Mouse (Mus musculus) C2C12 (cell line): Measurements from ENCODE around the gene Gm28048. TPM values are rescaled to one million over a fixed set of nuclear protein-coding genes. Genes with fewer than 3 reads are reported as not detected.

Source experiments
- H3K27me3 ChIP-seq: one replicate; pipeline ENCODE4 v1.6.1; 2011; ENCODE audit not compliant: control insufficient read depth, insufficient read depth, insufficient read length
- H3K36me3 ChIP-seq: one replicate; pipeline ENCODE4 v1.6.1; 2011; ENCODE audit not compliant: control insufficient read depth, insufficient read depth
- H3K4me3 ChIP-seq: one replicate; pipeline ENCODE4 v1.5.1; 2011; ENCODE audit warnings: mild to moderate bottlenecking, control low read depth; ENCODE audit not compliant: poor library complexity, insufficient read depth, severe bottlenecking
- H3K79me2 ChIP-seq: one replicate; pipeline ENCODE4 v1.6.1; 2011; ENCODE audit not compliant: control insufficient read depth, insufficient read depth
- H3K79me3 ChIP-seq: one replicate; pipeline ENCODE4 v1.6.1; 2011; ENCODE audit warnings: low read depth, control low read depth
- H3ac ChIP-seq: one replicate; pipeline ENCODE3; 2011; ENCODE audit warnings: low read depth; ENCODE audit not compliant: control insufficient read depth, insufficient read length
- CEBPB ChIP-seq: IDR thresholded peaks from one replicate; pipeline ENCODE4 v1.6.1; 2011; ENCODE audit warnings: low read depth, mild to moderate bottlenecking, control low read depth, moderate library complexity
- CTCF ChIP-seq: IDR thresholded peaks from one replicate; pipeline ENCODE4 v1.5.1; 2011; ENCODE audit not compliant: control insufficient read depth, insufficient read depth, insufficient read length
- FOSL1 ChIP-seq: IDR thresholded peaks from one replicate; pipeline ENCODE4 v1.8.0; 2011; ENCODE audit warnings: mild to moderate bottlenecking, low read length; ENCODE audit not compliant: poor library complexity, insufficient read depth, severe bottlenecking
- MAX ChIP-seq: IDR thresholded peaks from one replicate; pipeline ENCODE4 v1.6.1; 2011; ENCODE audit warnings: mild to moderate bottlenecking, control low read depth
- MYOD1 ChIP-seq: IDR thresholded peaks from one replicate; pipeline ENCODE4 v1.6.1; 2011; ENCODE audit warnings: low read depth; ENCODE audit not compliant: control insufficient read depth, insufficient read length
- MYOG ChIP-seq: IDR thresholded peaks from one replicate; pipeline ENCODE4 v1.6.1; 2011; ENCODE audit not compliant: control insufficient read depth, insufficient read length; ENCODE audit errors: extremely low read depth
- USF1 ChIP-seq: IDR thresholded peaks from one replicate; pipeline ENCODE4 v1.6.1; 2011; ENCODE audit warnings: low read depth, mild to moderate bottlenecking, control low read depth, moderate library complexity
- polyA plus RNA-seq: library from polyadenylated mRNA; unstranded; fragments of >200 nt; fragmentation: generic; extraction: Trizol; gene quantifications from one replicate; pipeline ENCODE4 v1.2.1, GENCODE M21; 2012; ENCODE audit warnings: missing spikeins

The Gm28048 gene
- polyA plus RNA-seq, 1 experiment = 1.4 TPM

- TF ChIP-seq USF1 (no peak), CTCF (no peak), MAX (no peak), MYOD1 (no peak), MYOG (no peak), CEBPB (no peak), FOSL1 (no peak)
- peaks cover 24% of the 10 kb centered on the region for H3K36me3 ChIP-seq
- no peak overlapping the region for H3ac ChIP-seq
- no peaks in the 10 kb centered on the region for H3K79me2 ChIP-seq
- peak overlapping the region; percentile 35 for H3K4me3 ChIP-seq
- peaks cover 2% of the 10 kb centered on the region for H3K79me3 ChIP-seq
- H3K27me3 ChIP-seq = no peaks in the 10 kb centered on the region
Observed at GRCm38 (mm10) chr11:23008824-23009200, 26.9 kb upstream of the Gm28048 start.

GRCm38 (mm10) chr11:23008181-23008823, 26.4 kb upstream of the Gm28048 start:
- H3ac ChIP-seq = peak overlapping the region; percentile 68
- no peaks in the 10 kb centered on the region for H3K79me2 ChIP-seq
- peaks cover 2% of the 10 kb centered on the region for H3K79me3 ChIP-seq
- H3K4me3 ChIP-seq = peak overlapping the region; percentile 35
- peaks cover 29% of the 10 kb centered on the region for H3K36me3 ChIP-seq
- H3K27me3 ChIP-seq = no peaks in the 10 kb centered on the region
- TF ChIP-seq FOSL1 = no peak
- TF ChIP-seq CEBPB = no peak
- no peak for TF ChIP-seq MYOD1
- no peak for TF ChIP-seq MYOG
- TF ChIP-seq MAX = no peak
- no peak for TF ChIP-seq CTCF
- no peak for TF ChIP-seq USF1

- Histone ChIP-seq H3K79me2 (no peaks in the 10 kb centered on the region), H3K4me3 (peak within 1 kb of the TSS; percentile 35), H3K27me3 (no peaks in the 10 kb centered on the region), H3ac (peak within 1 kb of the TSS; percentile 68), H3K79me3 (peaks cover 2% of the 10 kb centered on the region), H3K36me3 (peaks cover 35% of the 10 kb centered on the region)
- no peak for TF ChIP-seq MYOG
- no peak for TF ChIP-seq MYOD1
- no peak for TF ChIP-seq CTCF
- no peak for TF ChIP-seq CEBPB
- TF ChIP-seq FOSL1 = no peak
- no peak for TF ChIP-seq MAX
- TF ChIP-seq USF1 = no peak
Observed at GRCm38 (mm10) chr11:23007481-23008180, 25.7 kb upstream of the Gm28048 start, which contains the start of gene Fam161a. Gene Fam161a (plus strand): TSS chr11:23007531.

GRCm38 (mm10) chr11:23007166-23007480, 25.2 kb upstream of the Gm28048 start:
- Histone ChIP-seq H3K36me3 (peaks cover 41% of the 10 kb centered on the region), H3K79me3 (peaks cover 2% of the 10 kb centered on the region), H3K79me2 (no peaks in the 10 kb centered on the region), H3K4me3 (no peak overlapping the region), H3K27me3 (no peaks in the 10 kb centered on the region), H3ac (peak overlapping the region; percentile 45)
- TF ChIP-seq USF1 = no peak
- TF ChIP-seq MYOG = no peak
- no peak for TF ChIP-seq CEBPB
- TF ChIP-seq MAX = no peak
- TF ChIP-seq MYOD1 = no peak
- TF ChIP-seq CTCF = no peak
- no peak for TF ChIP-seq FOSL1

GRCm38 (mm10) chr11:23005276-23005675, 23.4 kb upstream of the Gm28048 start:
- Histone ChIP-seq H3K27me3 (no peaks in the 10 kb centered on the region), H3K79me2 (no peaks in the 10 kb centered on the region), H3K36me3 (peaks cover 59% of the 10 kb centered on the region), H3ac (no peak overlapping the region), H3K79me3 (peaks cover 2% of the 10 kb centered on the region), H3K4me3 (no peak overlapping the region)
- TF ChIP-seq CEBPB (no peak), MAX (no peak), FOSL1 (no peak), CTCF (no peak), MYOD1 (no peak), USF1 (no peak), MYOG (no peak)

- TF ChIP-seq MYOG = no peak
- no peak for TF ChIP-seq MAX
- TF ChIP-seq MYOD1 = no peak
- no peak for TF ChIP-seq USF1
- TF ChIP-seq CEBPB = no peak
- TF ChIP-seq CTCF = no peak
- TF ChIP-seq FOSL1 = no peak
- H3K79me3 ChIP-seq = peaks cover 35% of the 10 kb centered on the region
- H3K79me2 ChIP-seq = peaks cover 54% of the 10 kb centered on the region
- no peak overlapping the region for H3ac ChIP-seq
- no peak overlapping the region for H3K4me3 ChIP-seq
- peaks cover 100% of the 10 kb centered on the region for H3K36me3 ChIP-seq
- H3K27me3 ChIP-seq = no peaks in the 10 kb centered on the region
Observed at GRCm38 (mm10) chr11:22998308-22998707, 16.4 kb upstream of the Gm28048 start.
